2 mouse cellular contexts compared by ENCODE assay signal in genomic region chr3:114762373-114762772, GRCm38 (mm10).
DNase-seq lines count a peak whose midpoint lies in the region; TF ChIP-seq lines count a peak whose summit lies in the region.
"Not testable (repeated sequence)": the region's sequence is repeated elsewhere in the genome, so short reads cannot be mapped to it uniquely, and the experiment has no call there.

No protein-coding gene starts in this region.

- not testable (repeated sequence) for H3K27me3 ChIP-seq in liver, adult 2 months (ENCODE audit: control insufficient read depth, insufficient read depth, low read length)

- not testable (repeated sequence) for TF ChIP-seq POLR2A in liver, adult 2 months (IDR thresholded peaks at IDR 0.05; ENCODE audit: extremely low read depth, insufficient read depth, low read length)

- DNase-seq in heart, adult 11 months = peak; percentile 75
- DNase-seq in liver, adult 2 months (ENCODE audit: extremely low read depth, low read depth, low spot score) = peak; percentile 56

- not testable (repeated sequence) for H3K36me3 ChIP-seq in liver, adult 2 months (ENCODE audit: control insufficient read depth, insufficient read depth, low read length)

- not testable (repeated sequence) for TF ChIP-seq CTCF in liver, adult 2 months (IDR thresholded peaks at IDR 0.05; ENCODE audit: low read depth, low read length)

- not testable (repeated sequence) for H3K4me1 ChIP-seq in liver, adult 2 months (ENCODE audit: control insufficient read depth, insufficient read depth, low read length)

- H3K79me2 ChIP-seq in liver, adult 2 months (ENCODE audit: control insufficient read depth, insufficient read depth, low read length) = not testable (repeated sequence)

- WGBS in liver, adult 2 months = 60% methylated on average over 8 of the region's 8 CpGs

- not testable (repeated sequence) for H3K27ac ChIP-seq in liver, adult 2 months (replicated peaks; ENCODE audit: insufficient read depth, low read depth, low read length)

- H3K4me3 ChIP-seq in liver, adult 2 months (ENCODE audit: insufficient read depth, low read depth, low read length) = not testable (repeated sequence)

- not testable (repeated sequence) for H3K9ac ChIP-seq in liver, adult 2 months (ENCODE audit: low read depth, low read length)
